Mouse (Mus musculus): ENCODE data around the gene Mark1. TPM values are rescaled to one million over a fixed set of nuclear protein-coding genes. Genes with fewer than 3 reads are reported as not detected.
A peak's percentile ranks its signal among the peaks of the same experiment; 100 is the strongest.

Gene Mark1
- 3.4 and 3.8 TPM in 2 replicates for polyA plus RNA-seq (2015; fragmentation: Nextera tagmentation; extraction: Ambion mirVana)

DNA sequence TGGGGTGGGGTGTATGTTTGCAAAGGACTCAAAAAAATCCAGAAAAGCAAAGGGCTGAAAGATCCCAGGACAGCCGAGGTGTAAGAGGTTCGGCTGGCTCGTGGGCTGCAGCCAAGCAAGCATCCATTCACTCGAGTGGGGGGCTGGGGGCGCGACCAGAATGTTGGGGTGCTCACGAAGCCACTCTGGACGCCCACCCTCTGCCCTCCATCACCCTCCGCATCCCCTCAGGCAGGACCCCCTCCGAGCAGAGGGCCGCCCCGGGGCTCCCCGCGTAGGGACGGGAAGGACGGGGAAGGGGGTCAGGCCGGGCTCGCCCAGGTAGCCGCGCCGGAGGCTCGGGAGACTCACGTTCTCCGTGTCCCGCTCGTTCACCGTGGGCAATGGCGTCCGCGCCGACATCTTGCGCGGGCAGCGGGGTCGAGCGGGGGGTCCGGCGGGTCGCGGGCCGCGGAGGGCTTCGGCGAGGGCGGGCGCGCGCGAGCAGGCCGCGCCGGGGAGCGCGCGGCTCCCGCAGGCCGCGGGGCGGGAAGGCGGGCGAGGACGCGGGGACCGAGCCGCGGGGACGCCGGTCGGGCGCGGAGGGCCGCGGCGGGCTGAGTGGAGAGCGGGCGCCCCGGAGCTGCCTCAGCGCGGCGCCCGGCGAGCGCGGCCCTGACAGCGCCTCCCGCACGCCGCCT is at the start of gene Mark1:
Gene Mark1, minus strand, starts transcription at position 500 of the 680 bp plus-strand sequence.
- peak within 1 kb of the TSS; percentile 87 for H3K4me3 ChIP-seq
- H3K27ac ChIP-seq, result peak within 1 kb of the TSS; percentile 72; the same call in 1 of the 2 replicates
- H3K4me2 ChIP-seq (replicated peaks), result peak within 1 kb of the TSS; percentile 76
- no peaks in the 10 kb centered on the region for H3K9me3 ChIP-seq
- peak; percentile 66 for ATAC-seq (ENCODE audit: low FRiP score, low read depth)
- H3K36me3 ChIP-seq, result no peaks in the 10 kb centered on the region
- H3K4me1 ChIP-seq, result peaks cover 22% of the 10 kb centered on the region
- H3K27me3 ChIP-seq, result no peaks in the 10 kb centered on the region
- peak within 1 kb of the TSS; percentile 94 for H3K9ac ChIP-seq
- under 1% methylated on average over 31 of the region's 88 CpGs for WGBS

DNA sequence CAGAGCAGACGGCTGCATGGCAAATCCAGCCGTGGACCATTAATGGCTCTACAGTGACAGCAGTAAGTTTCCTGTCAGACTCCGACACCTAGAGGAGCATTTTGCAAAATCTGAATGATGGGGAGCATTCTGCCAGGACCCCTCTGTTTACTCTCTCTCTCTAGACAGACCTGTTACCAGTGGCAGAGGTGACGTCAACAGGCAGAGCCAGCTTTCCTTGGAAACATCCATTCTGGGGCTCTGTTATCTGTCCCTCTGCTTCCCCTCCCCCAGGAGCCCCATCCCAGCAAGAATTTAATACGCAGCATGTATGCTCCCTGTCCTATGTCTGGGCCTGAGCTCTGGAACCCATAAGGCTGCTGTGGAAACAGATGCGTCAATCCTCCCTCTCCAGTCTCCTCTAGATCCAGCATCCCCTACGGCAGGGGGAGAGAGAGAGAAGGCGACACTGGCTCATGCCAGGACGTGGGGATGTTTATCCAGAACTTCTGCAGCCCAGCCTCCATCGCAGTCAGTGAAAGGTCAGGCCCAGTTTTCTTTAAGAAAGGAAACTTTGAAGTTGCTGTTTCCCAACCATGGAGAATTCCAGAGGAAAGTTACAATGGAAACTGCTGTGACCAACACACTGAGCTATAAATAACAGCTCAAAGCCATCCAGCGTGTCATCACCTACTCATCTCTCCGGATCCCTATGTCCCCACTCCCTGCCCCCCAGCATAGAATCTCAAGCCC is 48.3 kb upstream of the Mark1 start:
- Histone ChIP-seq H3K4me1 (0 out of 2 replicates have a peak, but pooled peaks cover 3% of the 10 kb centered on the region), H3K9ac (no peak overlapping the region), H3K27ac (no peak overlapping the region), H3K4me2 (replicated peaks) (no peak overlapping the region), H3K4me3 (no peak overlapping the region), H3K27me3 (no peaks in the 10 kb centered on the region), H3K36me3 (no peaks in the 10 kb centered on the region), H3K9me3 (no peaks in the 10 kb centered on the region)
- no peak for ATAC-seq (ENCODE audit: low FRiP score, low read depth)
- 65% methylated on average over 12 of the region's 12 CpGs for WGBS

DNA sequence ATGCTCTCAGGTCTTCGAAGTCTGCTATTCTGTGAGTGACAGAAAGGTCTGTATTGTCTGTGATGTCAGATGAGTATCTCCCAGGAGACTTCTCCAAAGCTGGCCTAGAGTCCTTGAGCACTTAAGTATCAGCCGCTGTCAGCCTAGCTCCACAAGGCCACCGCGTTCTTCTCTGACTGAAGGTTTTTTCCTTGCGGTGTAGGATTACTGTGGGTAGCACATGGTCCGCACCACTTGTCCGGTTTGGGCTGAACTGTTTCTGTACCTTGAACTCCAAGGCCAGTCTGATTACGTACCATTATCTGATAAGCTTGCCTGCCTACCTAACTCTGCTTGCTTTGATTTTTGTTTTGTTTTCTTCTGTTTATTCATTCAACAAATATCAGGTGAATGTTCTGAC is 47.1 kb upstream of the Mark1 start:
- Histone ChIP-seq H3K4me1 (0 out of 2 replicates have a peak, but pooled peaks cover 3% of the 10 kb centered on the region), H3K4me2 (replicated peaks) (no peak overlapping the region), H3K36me3 (no peaks in the 10 kb centered on the region), H3K9me3 (no peaks in the 10 kb centered on the region), H3K4me3 (no peak overlapping the region), H3K27me3 (no peaks in the 10 kb centered on the region), H3K27ac (no peak overlapping the region), H3K9ac (no peak overlapping the region)
- 88% methylated on average over 8 of the region's 8 CpGs for WGBS
- ATAC-seq (ENCODE audit: low FRiP score, low read depth), result no peak

DNA sequence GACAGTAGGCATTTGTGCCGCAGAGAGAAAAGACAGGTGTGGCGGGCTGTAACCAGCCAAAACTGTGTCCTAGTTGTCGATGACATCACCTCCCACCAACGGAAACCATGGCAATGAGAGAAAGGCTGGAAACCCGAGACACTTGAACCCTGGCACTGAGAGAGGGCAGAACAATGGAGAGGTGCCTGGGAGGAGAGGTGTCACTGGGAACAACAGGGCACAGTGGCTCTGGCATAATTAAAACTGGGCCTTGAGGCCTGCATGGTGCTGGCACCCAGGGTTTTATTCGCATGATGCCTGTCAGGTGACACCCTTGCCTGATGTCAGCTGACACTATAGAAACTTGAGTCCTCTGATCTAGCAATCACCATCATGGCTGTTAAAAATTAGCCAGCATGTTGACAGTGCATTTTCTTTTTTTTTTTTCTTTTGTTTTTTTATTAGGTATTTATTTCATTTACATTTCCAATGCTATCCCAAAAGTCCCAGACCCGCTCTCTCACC is 38.9 kb upstream of the Mark1 start:
- 65% methylated on average over 7 of the region's 7 CpGs for WGBS
- no peak overlapping the region for H3K4me3 ChIP-seq
- no peak overlapping the region for H3K9ac ChIP-seq
- no peaks in the 10 kb centered on the region for H3K9me3 ChIP-seq
- no peaks in the 10 kb centered on the region for H3K4me1 ChIP-seq
- no peak for ATAC-seq (ENCODE audit: low FRiP score, low read depth)
- H3K4me2 ChIP-seq (replicated peaks), result no peak overlapping the region
- no peaks in the 10 kb centered on the region for H3K27me3 ChIP-seq
- H3K36me3 ChIP-seq, result no peaks in the 10 kb centered on the region
- H3K27ac ChIP-seq, result no peak overlapping the region

DNA sequence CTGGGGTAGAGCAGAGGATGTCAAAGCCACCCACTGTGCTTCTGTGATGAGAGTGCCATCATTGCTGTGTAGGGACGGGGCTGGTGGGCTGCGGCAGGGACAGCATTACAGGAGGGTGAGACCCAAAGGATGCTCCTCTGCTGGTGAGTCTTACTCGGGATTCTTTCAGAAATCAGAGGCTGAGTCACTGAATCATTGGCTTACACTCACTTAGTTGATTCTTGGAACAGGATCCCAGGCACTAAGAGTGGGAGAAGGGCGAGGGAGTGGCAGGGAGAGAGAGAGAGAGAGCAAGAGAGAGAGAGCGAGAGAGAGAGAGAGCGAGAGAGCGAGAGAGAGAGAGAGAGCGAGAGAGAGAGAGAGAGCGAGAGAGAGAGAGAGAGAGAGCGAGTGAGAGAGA is 31.2 kb upstream of the Mark1 start:
- 83% methylated on average over 10 of the region's 10 CpGs for WGBS
- Histone ChIP-seq H3K9me3 (no peaks in the 10 kb centered on the region), H3K27ac (no peak overlapping the region), H3K4me1 (no peaks in the 10 kb centered on the region; the same call in 1 of the 2 replicates), H3K36me3 (no peaks in the 10 kb centered on the region), H3K4me2 (replicated peaks) (no peak overlapping the region), H3K4me3 (no peak overlapping the region), H3K27me3 (no peaks in the 10 kb centered on the region), H3K9ac (no peak overlapping the region)
- ATAC-seq (ENCODE audit: low FRiP score, low read depth), result no peak

DNA sequence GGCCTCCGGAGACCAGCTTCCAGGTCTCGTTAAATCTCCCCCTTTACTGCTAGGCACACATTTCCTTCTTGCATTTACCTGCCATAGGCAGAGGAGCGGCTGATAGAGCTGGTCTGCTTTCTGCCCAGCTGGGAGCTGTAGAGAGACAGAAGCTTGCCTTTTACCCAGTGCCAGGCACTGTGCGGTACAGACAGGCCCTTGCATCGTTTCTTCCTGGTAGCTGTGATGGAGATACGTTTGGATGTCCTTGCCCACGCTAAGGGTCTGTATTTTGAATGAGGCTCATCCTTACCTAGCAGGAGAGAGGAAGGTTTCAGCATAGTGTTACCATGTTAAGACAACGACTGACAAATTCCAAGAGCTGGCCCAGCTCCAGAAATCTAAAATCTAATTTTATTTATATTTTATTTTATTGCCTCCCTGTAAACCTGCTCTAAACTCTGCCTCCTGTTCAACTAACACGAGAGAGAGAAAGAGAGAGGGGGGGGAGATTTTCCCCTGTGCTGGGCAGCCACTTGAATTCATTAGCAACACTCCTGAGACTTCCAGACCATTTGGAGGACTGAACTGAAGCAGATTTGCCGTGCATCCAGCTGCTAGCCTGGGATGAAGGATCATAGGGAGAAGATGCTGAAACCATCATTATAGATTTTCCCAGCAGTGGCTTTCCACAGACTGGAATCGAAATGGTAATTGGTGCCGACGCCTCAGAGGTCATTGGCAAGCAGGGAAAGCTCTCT is 21.2 kb upstream of the Mark1 start:
- Histone ChIP-seq H3K4me3 (no peak overlapping the region), H3K4me1 (peaks cover 13% of the 10 kb centered on the region), H3K9ac (no peak overlapping the region), H3K9me3 (no peaks in the 10 kb centered on the region), H3K36me3 (no peaks in the 10 kb centered on the region), H3K27me3 (no peaks in the 10 kb centered on the region), H3K27ac (no peak overlapping the region), H3K4me2 (replicated peaks) (no peak overlapping the region)
- 58% methylated on average over 13 of the region's 13 CpGs for WGBS
- no peak for ATAC-seq (ENCODE audit: low FRiP score, low read depth)

DNA sequence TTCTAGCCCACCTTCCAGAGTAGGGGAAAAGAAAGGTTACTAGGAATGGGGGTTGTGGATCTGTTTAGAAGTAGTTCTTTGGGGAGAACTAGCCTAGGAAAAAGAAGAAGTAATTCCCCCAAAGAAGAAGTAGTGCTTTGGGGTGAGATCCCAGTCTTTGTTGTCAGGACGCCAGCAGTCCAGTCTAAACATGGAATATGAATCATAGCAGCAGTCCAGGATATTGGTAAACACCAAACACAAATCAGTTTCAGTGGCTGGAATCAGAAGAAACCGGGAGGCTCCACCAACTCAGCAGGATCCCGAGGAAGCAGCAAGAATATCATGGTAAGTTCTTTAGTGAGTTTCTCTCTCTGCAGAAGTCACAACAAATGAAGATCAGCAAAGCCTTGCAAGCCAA is 13.2 kb upstream of the Mark1 start:
- Histone ChIP-seq H3K27me3 (no peaks in the 10 kb centered on the region), H3K27ac (no peak overlapping the region), H3K4me1 (no peaks in the 10 kb centered on the region), H3K4me3 (no peak overlapping the region), H3K4me2 (replicated peaks) (no peak overlapping the region), H3K9ac (no peak overlapping the region), H3K9me3 (no peaks in the 10 kb centered on the region), H3K36me3 (no peaks in the 10 kb centered on the region)
- 86% methylated on average over 3 of the region's 3 CpGs for WGBS
- ATAC-seq (ENCODE audit: low FRiP score, low read depth), result no peak

DNA sequence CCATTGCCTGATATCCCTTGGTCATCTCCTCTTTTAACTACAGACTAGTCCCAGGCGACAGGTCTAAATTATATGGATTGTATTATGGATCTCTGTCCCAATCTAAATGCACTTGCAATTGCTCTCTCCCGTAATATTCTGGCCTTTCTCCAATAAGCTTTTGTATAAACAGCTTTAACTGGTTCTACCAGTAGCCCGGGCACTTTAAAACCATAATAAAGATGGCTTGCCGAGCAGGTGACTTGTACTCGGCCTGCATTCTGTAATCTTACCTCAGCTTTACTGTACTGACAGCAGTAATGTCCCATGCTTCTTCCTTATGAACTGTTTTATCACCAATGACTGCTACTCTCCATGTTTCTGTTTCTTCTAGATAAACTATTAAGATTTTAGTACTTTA is 7.7 kb upstream of the Mark1 start:
- no peaks in the 10 kb centered on the region for H3K36me3 ChIP-seq
- no peaks in the 10 kb centered on the region for H3K9me3 ChIP-seq
- no peak overlapping the region for H3K9ac ChIP-seq
- 66% methylated on average over 5 of the region's 5 CpGs for WGBS
- H3K27me3 ChIP-seq, result no peaks in the 10 kb centered on the region
- ATAC-seq (ENCODE audit: low FRiP score, low read depth), result no peak
- H3K4me1 ChIP-seq, result no peaks in the 10 kb centered on the region
- no peak overlapping the region for H3K4me2 ChIP-seq (replicated peaks)
- no peak overlapping the region for H3K27ac ChIP-seq
- no peak overlapping the region for H3K4me3 ChIP-seq

DNA sequence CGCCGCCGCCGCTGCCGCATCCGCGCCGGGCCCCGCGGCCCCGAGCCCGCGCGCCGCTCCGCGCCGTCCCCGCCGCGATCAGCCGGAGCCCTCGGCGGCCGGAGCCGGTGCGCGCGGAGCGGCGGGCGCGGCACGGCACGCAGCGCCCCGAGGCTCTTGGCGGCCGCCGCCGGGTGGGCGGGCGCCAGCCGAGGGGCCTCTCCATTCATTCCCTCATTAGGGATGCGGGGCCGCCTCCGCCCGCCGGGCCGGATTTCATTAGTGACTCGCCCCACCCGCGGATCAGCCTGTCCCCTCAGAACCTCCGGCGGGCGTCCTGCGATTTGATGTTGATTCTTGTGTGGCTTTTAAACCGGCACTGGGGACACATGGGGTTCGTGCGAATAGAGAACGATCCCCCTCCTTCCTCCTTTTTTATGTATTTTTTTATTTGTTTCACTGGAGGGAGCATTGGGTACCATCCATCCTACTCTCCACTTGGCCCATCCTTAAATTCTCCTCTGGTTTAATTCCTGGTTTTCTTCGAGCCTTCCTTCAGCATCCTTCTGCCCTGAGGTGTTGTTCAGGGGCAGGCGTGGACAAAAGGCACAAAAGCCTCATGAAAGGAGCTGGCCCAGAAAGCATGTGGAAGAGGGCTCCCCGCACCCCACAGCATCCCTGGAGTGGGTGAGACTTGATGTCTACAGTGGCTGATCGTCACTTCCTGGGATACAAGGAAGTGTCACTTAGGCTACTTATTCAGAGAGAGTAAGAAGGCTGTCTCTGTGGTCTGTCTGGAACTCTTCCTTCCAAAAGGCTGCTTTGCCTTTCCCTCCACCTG is 620 bp upstream of the Mark1 start:
- peak; percentile 67 for ATAC-seq (ENCODE audit: low FRiP score, low read depth)
- peak overlapping the region; percentile 87 for H3K4me3 ChIP-seq
- peak overlapping the region; percentile 33; the same call in 1 of the 2 replicates for H3K27ac ChIP-seq
- peak overlapping the region; percentile 94 for H3K9ac ChIP-seq
- peak overlapping the region; percentile 76 for H3K4me2 ChIP-seq (replicated peaks)
- WGBS, result under 1% methylated on average over 37 of the region's 65 CpGs
- no peaks in the 10 kb centered on the region for H3K9me3 ChIP-seq
- H3K27me3 ChIP-seq, result no peaks in the 10 kb centered on the region
- no peaks in the 10 kb centered on the region for H3K36me3 ChIP-seq
- peaks cover 22% of the 10 kb centered on the region for H3K4me1 ChIP-seq

DNA sequence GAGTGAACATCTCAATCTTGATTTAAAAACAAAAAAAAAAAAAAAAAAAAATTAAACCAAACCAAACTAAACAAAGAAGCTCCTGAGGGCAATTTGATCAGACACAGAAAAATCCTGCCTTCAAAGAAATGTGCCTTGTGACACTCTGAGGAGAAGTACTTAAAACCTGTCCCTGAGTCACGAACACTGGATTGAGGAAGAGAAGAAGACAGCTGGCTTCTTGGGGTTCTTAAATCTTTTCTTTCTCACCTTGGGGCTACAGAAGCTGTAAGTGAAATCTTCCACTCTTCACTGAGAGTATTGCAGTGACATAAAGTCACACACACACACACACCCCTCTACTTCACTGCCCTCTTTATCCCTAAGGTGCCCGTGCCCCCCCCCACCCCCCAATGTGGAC is 739 bp downstream of the Mark1 start:
- no peaks in the 10 kb centered on the region for H3K36me3 ChIP-seq
- H3K4me1 ChIP-seq, result peaks cover 22% of the 10 kb centered on the region
- no peak overlapping the region for H3K27ac ChIP-seq
- H3K27me3 ChIP-seq, result no peaks in the 10 kb centered on the region
- H3K9me3 ChIP-seq, result no peaks in the 10 kb centered on the region
- peak overlapping the region; percentile 76 for H3K4me2 ChIP-seq (replicated peaks)
- peak overlapping the region; percentile 94 for H3K9ac ChIP-seq
- no peak; the same call in 1 of the 2 replicates for ATAC-seq (ENCODE audit: low FRiP score, low read depth)
- WGBS, result 10% methylated on average over 2 of the region's 2 CpGs
- H3K4me3 ChIP-seq, result peak overlapping the region; percentile 87

DNA sequence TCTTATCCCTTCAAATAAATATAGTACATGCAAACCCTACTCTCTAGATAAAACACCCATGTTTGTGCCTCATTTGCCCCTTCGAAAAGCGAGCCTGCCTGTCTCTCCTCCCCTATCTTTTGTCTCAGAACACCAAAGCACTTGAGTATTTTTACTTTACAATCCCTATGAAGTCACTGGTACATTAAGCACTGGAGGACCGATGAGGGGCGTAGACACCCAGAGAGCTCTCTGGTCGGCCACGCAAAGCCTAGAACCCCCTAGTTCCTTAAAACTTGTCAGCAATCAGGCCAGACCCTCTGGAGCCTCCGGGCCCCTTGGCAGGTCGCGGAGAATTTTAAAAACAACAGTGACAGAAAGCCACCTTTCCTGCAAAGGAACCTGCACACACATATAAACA is 1.2 kb downstream of the Mark1 start:
- no peaks in the 10 kb centered on the region for H3K36me3 ChIP-seq
- peak overlapping the region; percentile 36; the same call in 1 of the 2 replicates for H3K9ac ChIP-seq
- H3K4me2 ChIP-seq (replicated peaks), result peak overlapping the region; percentile 76
- no peaks in the 10 kb centered on the region for H3K27me3 ChIP-seq
- ATAC-seq (ENCODE audit: low FRiP score, low read depth), result no peak
- peak overlapping the region; percentile 87 for H3K4me3 ChIP-seq
- 51% methylated on average over 9 of the region's 9 CpGs for WGBS
- H3K4me1 ChIP-seq, result peaks cover 22% of the 10 kb centered on the region
- no peak overlapping the region for H3K27ac ChIP-seq
- H3K9me3 ChIP-seq, result no peaks in the 10 kb centered on the region

All from limb, embryonic 13.5 days (tissue).